Mouse (Mus musculus): Measurements from ENCODE around the gene Smcr8. TPM values are rescaled to one million over a fixed set of nuclear protein-coding genes. Genes with fewer than 3 reads are reported as not detected.

Gene Smcr8
- total RNA-seq, 1 experiment, result 23.1 TPM

- no peak for DNase-seq (ENCODE audit: low read depth, low spot score)
- TF ChIP-seq CHD2 (IDR thresholded peaks at IDR 0.05; ENCODE audit: low read depth, low read length) (no peak), HCFC1 (IDR thresholded peaks at IDR 0.05; ENCODE audit: borderline replicate concordance, insufficient read depth, low read length) (no peak), ZC3H11A (IDR thresholded peaks at IDR 0.05; ENCODE audit: borderline replicate concordance, low read depth, low read length) (no peak), ZNF384 (IDR thresholded peaks at IDR 0.05; ENCODE audit: low read depth, low read length) (no peak), MAFK (IDR thresholded peaks at IDR 0.05; ENCODE audit: insufficient read depth, low read depth, low read length) (no peak)
- H3K4me3 ChIP-seq (ENCODE audit: insufficient read depth in 1 of 2, low read depth in 1 of 2, low read length in 2 of 2, poor library complexity in 1 of 2, severe bottlenecking in 1 of 2), result no peak overlapping the region
- no peak overlapping the region for H3K27ac ChIP-seq (ENCODE audit: insufficient read depth, low read depth, low read length, poor library complexity, severe bottlenecking)
- H3K4me1 ChIP-seq (ENCODE audit: control insufficient read depth in 2 of 2, insufficient read depth in 2 of 2, low read length in 2 of 2, poor library complexity in 1 of 2), result no peaks in the 10 kb centered on the region
- no peak overlapping the region for H3K9ac ChIP-seq (ENCODE audit: insufficient read depth, low read depth, low read length, poor library complexity, severe bottlenecking)
- H3K36me3 ChIP-seq (ENCODE audit: control insufficient read depth, insufficient read depth, low read length, poor library complexity, severe bottlenecking), result no peaks in the 10 kb centered on the region
- in situ Hi-C loops (cut with MboI; ENCODE audit: low sequenced_read_pairs in 2 of 2, unreplicated experiment in 2 of 2), result no loop called here
- no peaks in the 10 kb centered on the region for H3K9me3 ChIP-seq (ENCODE audit: control insufficient read depth, insufficient read depth, low read depth, low read length)
These were observed 46.4 kb downstream of the Smcr8 start for GRCm38 (mm10) chr11:60823771-60824170.

- Histone ChIP-seq H3K4me3 (ENCODE audit: insufficient read depth in 1 of 2, low read depth in 1 of 2, low read length in 2 of 2, poor library complexity in 1 of 2, severe bottlenecking in 1 of 2) (no peak overlapping the region), H3K9me3 (ENCODE audit: control insufficient read depth, insufficient read depth, low read depth, low read length) (no peaks in the 10 kb centered on the region), H3K36me3 (ENCODE audit: control insufficient read depth, insufficient read depth, low read length, poor library complexity, severe bottlenecking) (no peaks in the 10 kb centered on the region), H3K9ac (ENCODE audit: insufficient read depth, low read depth, low read length, poor library complexity, severe bottlenecking) (no peak overlapping the region), H3K4me1 (ENCODE audit: control insufficient read depth in 2 of 2, insufficient read depth in 2 of 2, low read length in 2 of 2, poor library complexity in 1 of 2) (no peaks in the 10 kb centered on the region), H3K27ac (ENCODE audit: insufficient read depth, low read depth, low read length, poor library complexity, severe bottlenecking) (no peak overlapping the region)
- TF ChIP-seq ZC3H11A (IDR thresholded peaks at IDR 0.05; ENCODE audit: borderline replicate concordance, low read depth, low read length) (no peak), MAFK (IDR thresholded peaks at IDR 0.05; ENCODE audit: insufficient read depth, low read depth, low read length) (no peak), CHD2 (IDR thresholded peaks at IDR 0.05; ENCODE audit: low read depth, low read length) (no peak), ZNF384 (IDR thresholded peaks at IDR 0.05; ENCODE audit: low read depth, low read length) (no peak), HCFC1 (IDR thresholded peaks at IDR 0.05; ENCODE audit: borderline replicate concordance, insufficient read depth, low read length) (no peak)
- in situ Hi-C loops (cut with MboI; ENCODE audit: low sequenced_read_pairs in 2 of 2, unreplicated experiment in 2 of 2), result no loop called here
- DNase-seq (ENCODE audit: low read depth, low spot score), result no peak
These were observed 47.9 kb downstream of the Smcr8 start for GRCm38 (mm10) chr11:60825191-60825590.

GRCm38 (mm10) chr11:60826700-60827099 is 49.4 kb downstream of the Smcr8 start:
- in situ Hi-C loops (cut with MboI; ENCODE audit: low sequenced_read_pairs in 2 of 2, unreplicated experiment in 2 of 2), result no loop called here
- no peak overlapping the region for H3K4me3 ChIP-seq (ENCODE audit: insufficient read depth in 1 of 2, low read depth in 1 of 2, low read length in 2 of 2, poor library complexity in 1 of 2, severe bottlenecking in 1 of 2)
- no peaks in the 10 kb centered on the region for H3K36me3 ChIP-seq (ENCODE audit: control insufficient read depth, insufficient read depth, low read length, poor library complexity, severe bottlenecking)
- no peak for DNase-seq (ENCODE audit: low read depth, low spot score)
- H3K4me1 ChIP-seq (ENCODE audit: control insufficient read depth in 2 of 2, insufficient read depth in 2 of 2, low read length in 2 of 2, poor library complexity in 1 of 2), result peaks cover 0 to 2% of the 10 kb centered on the region in 2 experiments; a peak in 1 of 4 replicates
- TF ChIP-seq CHD2 (IDR thresholded peaks at IDR 0.05; ENCODE audit: low read depth, low read length) (no peak), ZNF384 (IDR thresholded peaks at IDR 0.05; ENCODE audit: low read depth, low read length) (no peak), HCFC1 (IDR thresholded peaks at IDR 0.05; ENCODE audit: borderline replicate concordance, insufficient read depth, low read length) (no peak), ZC3H11A (IDR thresholded peaks at IDR 0.05; ENCODE audit: borderline replicate concordance, low read depth, low read length) (no peak), MAFK (IDR thresholded peaks at IDR 0.05; ENCODE audit: insufficient read depth, low read depth, low read length) (no peak)
- no peaks in the 10 kb centered on the region for H3K9me3 ChIP-seq (ENCODE audit: control insufficient read depth, insufficient read depth, low read depth, low read length)
- no peak overlapping the region for H3K27ac ChIP-seq (ENCODE audit: insufficient read depth, low read depth, low read length, poor library complexity, severe bottlenecking)
- H3K9ac ChIP-seq (ENCODE audit: insufficient read depth, low read depth, low read length, poor library complexity, severe bottlenecking), result no peak overlapping the region

- Histone ChIP-seq H3K9me3 (ENCODE audit: control insufficient read depth, insufficient read depth, low read depth, low read length) (no peaks in the 10 kb centered on the region), H3K9ac (ENCODE audit: insufficient read depth, low read depth, low read length, poor library complexity, severe bottlenecking) (no peak overlapping the region), H3K4me1 (ENCODE audit: control insufficient read depth in 2 of 2, insufficient read depth in 2 of 2, low read length in 2 of 2, poor library complexity in 1 of 2) (peaks cover 0 to 2% of the 10 kb centered on the region in 2 experiments; a peak in 1 of 4 replicates), H3K4me3 (ENCODE audit: insufficient read depth in 1 of 2, low read depth in 1 of 2, low read length in 2 of 2, poor library complexity in 1 of 2, severe bottlenecking in 1 of 2) (no peak overlapping the region), H3K36me3 (ENCODE audit: control insufficient read depth, insufficient read depth, low read length, poor library complexity, severe bottlenecking) (no peaks in the 10 kb centered on the region; the same call in 1 of the 2 replicates), H3K27ac (ENCODE audit: insufficient read depth, low read depth, low read length, poor library complexity, severe bottlenecking) (no peak overlapping the region)
- in situ Hi-C loops (cut with MboI; ENCODE audit: low sequenced_read_pairs in 2 of 2, unreplicated experiment in 2 of 2), result no loop called here
- no peak for DNase-seq (ENCODE audit: low read depth, low spot score)
- TF ChIP-seq ZC3H11A (IDR thresholded peaks at IDR 0.05; ENCODE audit: borderline replicate concordance, low read depth, low read length) (no peak), MAFK (IDR thresholded peaks at IDR 0.05; ENCODE audit: insufficient read depth, low read depth, low read length) (no peak), HCFC1 (IDR thresholded peaks at IDR 0.05; ENCODE audit: borderline replicate concordance, insufficient read depth, low read length) (no peak), ZNF384 (IDR thresholded peaks at IDR 0.05; ENCODE audit: low read depth, low read length) (no peak), CHD2 (IDR thresholded peaks at IDR 0.05; ENCODE audit: low read depth, low read length) (no peak)
These were observed 50.1 kb downstream of the Smcr8 start for GRCm38 (mm10) chr11:60827241-60827945.

Data from ES-E14 (cell line).